Mouse (Mus musculus) embryo, embryonic 11 days (tissue): ENCODE measurements around the gene Il23r.

ENCODE experiments used
- DNase-seq: peaks from one replicate; pipeline ENCODE4 v3.0.0-alpha.2; 2015

The Il23r gene

DNA sequence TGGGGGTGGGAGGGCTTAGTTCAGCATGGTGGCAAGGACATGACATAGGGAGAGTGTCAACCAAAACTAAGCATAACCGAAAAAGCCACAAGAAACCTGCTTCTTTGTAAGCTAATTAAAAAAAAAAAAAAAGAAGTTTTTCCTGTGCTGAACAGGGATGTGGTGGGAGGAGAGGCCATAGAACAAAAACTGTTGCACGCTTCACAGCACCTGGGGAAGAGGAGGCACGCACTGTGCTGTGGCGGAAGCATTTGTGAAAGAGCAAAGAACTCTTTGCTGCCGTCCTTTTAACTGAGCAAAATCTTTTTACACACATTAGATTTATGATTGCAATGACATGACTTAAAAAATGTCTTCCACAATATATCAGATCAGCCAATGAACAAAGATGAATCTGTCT, 69.9 kb downstream of the Il23r start:
- DNase-seq = no peak

DNA sequence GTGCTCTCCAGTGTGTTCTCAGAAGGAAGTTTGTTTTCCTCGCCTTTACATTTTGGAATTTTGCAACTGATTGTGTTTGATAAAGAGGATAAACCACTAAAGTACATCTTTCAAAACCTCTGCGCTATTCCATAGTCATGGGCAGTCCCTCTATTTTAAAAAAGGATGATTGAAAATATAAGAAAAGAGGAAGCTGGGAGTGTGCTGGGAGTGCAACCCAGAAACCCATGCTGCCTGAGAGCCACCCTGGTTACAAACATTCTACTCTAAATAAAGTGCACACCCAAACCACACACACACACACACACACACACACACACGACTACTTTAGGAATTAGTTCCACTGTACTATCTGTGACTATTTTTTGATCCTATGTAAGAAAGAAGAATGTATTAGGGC, 75.1 kb downstream of the Il23r start:
- DNase-seq = no peak

DNA sequence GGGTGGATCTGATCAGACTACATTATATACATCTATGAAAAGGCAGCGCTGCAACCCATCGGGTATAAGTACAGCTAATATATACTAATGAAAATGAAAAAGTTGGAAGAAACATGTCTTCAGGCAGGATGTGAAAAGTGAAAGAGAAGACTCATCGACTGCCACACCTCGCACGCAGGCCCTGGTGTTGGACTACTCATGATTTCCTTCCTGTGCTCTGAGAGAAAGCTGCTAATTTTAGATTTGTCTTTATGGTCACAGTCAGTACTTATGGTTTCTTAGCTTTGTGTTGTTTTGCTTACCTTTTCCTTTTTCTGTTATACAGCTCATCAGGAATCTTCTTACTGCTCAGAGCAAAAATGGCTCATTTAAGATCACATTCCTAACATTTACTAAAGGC, 76.4 kb downstream of the Il23r start:
- DNase-seq = no peak

DNA sequence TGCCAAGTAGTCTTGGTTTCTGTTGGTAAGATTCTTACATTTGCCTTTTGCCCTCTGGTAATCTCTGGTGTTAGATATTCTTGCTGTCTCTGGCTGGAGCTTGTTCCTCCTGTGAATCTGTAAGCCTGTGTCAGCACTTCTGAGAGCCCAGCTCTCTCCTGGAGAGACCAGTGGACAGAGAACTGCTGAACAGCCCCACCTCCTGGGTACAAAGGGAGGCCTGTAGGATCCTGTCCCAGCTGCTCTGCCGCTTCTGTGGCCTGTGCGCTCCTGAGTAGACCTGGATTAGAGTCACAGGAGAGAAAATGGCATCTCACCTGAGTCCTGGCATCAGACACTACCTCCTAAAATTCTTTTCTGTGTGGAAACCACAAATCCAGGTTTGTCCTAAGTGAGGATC, 78.3 kb downstream of the Il23r start:
- no peak for DNase-seq

DNA sequence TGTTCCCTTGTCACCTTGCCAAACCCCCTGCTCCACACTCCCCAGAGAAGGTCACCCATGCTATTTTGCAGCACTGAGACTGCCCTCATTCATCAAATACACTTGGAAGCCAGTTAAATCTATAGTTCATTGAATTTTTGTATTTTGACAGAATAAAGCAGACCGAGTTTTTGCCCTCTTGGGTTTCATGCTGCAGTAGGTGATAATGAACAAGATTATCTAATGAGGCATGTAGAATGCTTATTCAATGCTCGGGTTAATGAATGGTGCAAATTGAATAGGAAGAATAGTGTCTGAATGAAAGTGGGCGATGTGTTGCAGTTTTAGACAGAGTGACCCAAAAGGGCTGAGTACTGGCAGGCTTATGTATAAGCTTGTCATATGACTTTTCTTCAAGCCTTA, 86.4 kb downstream of the Il23r start:
- DNase-seq = no peak

DNA sequence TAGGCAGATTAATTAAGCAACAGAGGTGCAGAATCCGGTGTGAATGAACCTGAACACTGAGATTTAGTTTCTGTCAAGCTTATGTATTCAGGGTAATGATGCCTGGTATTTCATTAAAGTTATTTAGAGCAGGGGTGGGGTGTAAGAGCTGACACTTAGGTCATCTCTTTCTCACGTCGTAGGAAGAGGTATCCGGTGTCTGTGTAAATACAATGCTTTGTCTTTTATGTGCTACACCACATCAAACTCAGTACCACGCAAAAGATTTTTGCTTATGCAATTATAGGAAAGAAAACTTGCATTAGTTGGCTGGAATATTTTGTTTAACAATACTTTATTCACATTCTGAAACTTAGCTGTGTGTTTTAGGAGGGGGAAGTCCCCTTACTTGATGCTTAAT, 92.1 kb downstream of the Il23r start:
- no peak for DNase-seq

DNA sequence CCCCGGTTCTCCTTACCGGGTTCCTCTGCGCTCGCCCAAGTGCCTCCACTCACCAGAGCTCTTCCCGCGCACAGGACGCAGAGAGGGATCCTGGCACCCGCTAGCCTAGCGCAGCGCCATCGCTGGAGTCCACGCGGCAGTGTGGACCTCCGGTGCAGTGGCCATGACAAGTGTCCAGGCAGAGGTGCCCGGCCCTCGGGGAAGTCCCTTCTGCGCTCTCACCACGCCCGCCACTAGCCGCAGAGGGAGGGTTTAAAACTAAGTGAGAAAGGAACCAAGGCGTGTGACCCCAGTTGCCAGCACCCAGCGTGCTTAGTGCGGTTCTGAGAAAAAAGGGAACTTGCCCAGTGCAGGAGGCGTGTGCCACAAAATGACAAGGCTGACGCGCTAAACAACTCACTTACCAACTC, 115.7 kb downstream of the Il23r start, which contains the start of gene Il12rb2:
Gene Il12rb2 (minus strand): TSS at position 207 of the 410 bp plus-strand sequence.
- DNase-seq = peak; percentile 47
